Mouse (Mus musculus): ENCODE data around the gene Abat. TPM values are rescaled to one million over a fixed set of nuclear protein-coding genes. Genes with fewer than 3 reads are reported as not detected.

The Abat gene
- polyA plus RNA-seq, 1 experiment = 0.06 TPM

- Histone ChIP-seq H3K4me1 (ENCODE audit: control insufficient read depth) (peaks cover 11% of the 10 kb centered on the region), H3K4me3 (replicated peaks) (no peak overlapping the region), H3K9me3 (ENCODE audit: control insufficient read depth, low read length) (no peaks in the 10 kb centered on the region), H3K27me3 (ENCODE audit: control insufficient read depth) (no peaks in the 10 kb centered on the region), H3K36me3 (ENCODE audit: control insufficient read depth) (no peaks in the 10 kb centered on the region; the same call in 1 of the 2 replicates)
- no peak for TF ChIP-seq TAL1 (IDR thresholded peaks at IDR 0.05; ENCODE audit: low read length)
- TF ChIP-seq GATA1 (IDR thresholded peaks at IDR 0.05; ENCODE audit: low read length) = no peak
Measured at GRCm38 (mm10) chr16:8525877-8526276, 12.6 kb downstream of the Abat start.

- H3K4me1 ChIP-seq (ENCODE audit: control insufficient read depth) = peaks cover 11% of the 10 kb centered on the region
- no peaks in the 10 kb centered on the region for H3K9me3 ChIP-seq (ENCODE audit: control insufficient read depth, low read length)
- no peaks in the 10 kb centered on the region for H3K27me3 ChIP-seq (ENCODE audit: control insufficient read depth)
- no peak overlapping the region for H3K4me3 ChIP-seq (replicated peaks)
- TF ChIP-seq GATA1 (IDR thresholded peaks at IDR 0.05; ENCODE audit: low read length) (no peak), TAL1 (IDR thresholded peaks at IDR 0.05; ENCODE audit: low read length) (no peak)
- no peaks in the 10 kb centered on the region; the same call in 1 of the 2 replicates for H3K36me3 ChIP-seq (ENCODE audit: control insufficient read depth)
Measured at GRCm38 (mm10) chr16:8529389-8529788, 16.2 kb downstream of the Abat start.

GRCm38 (mm10) chr16:8530018-8530417, 16.8 kb downstream of the Abat start:
- H3K27me3 ChIP-seq (ENCODE audit: control insufficient read depth) = no peaks in the 10 kb centered on the region
- TF ChIP-seq TAL1 (IDR thresholded peaks at IDR 0.05; ENCODE audit: low read length) (no peak), GATA1 (IDR thresholded peaks at IDR 0.05; ENCODE audit: low read length) (no peak)

GRCm38 (mm10) chr16:8532461-8532860, 19.2 kb downstream of the Abat start:
- Histone ChIP-seq H3K9me3 (ENCODE audit: control insufficient read depth, low read length) (no peaks in the 10 kb centered on the region), H3K4me3 (replicated peaks) (no peak overlapping the region), H3K27me3 (ENCODE audit: control insufficient read depth) (no peaks in the 10 kb centered on the region), H3K36me3 (ENCODE audit: control insufficient read depth) (no peaks in the 10 kb centered on the region; the same call in 1 of the 2 replicates), H3K4me1 (ENCODE audit: control insufficient read depth) (peaks cover 6% of the 10 kb centered on the region)
- TF ChIP-seq GATA1 (IDR thresholded peaks at IDR 0.05; ENCODE audit: low read length) = no peak
- no peak for TF ChIP-seq TAL1 (IDR thresholded peaks at IDR 0.05; ENCODE audit: low read length)

More at GRCm38 (mm10) chr16:8530018-8530417, 16.8 kb downstream of the Abat start:
- H3K4me3 ChIP-seq (replicated peaks) = no peak overlapping the region
- H3K4me1 ChIP-seq (ENCODE audit: control insufficient read depth) = peaks cover 11% of the 10 kb centered on the region
- H3K9me3 ChIP-seq (ENCODE audit: control insufficient read depth, low read length) = no peaks in the 10 kb centered on the region
- H3K36me3 ChIP-seq (ENCODE audit: control insufficient read depth) = no peaks in the 10 kb centered on the region; the same call in 1 of the 2 replicates

GRCm38 (mm10) chr16:8532894-8533293, 19.7 kb downstream of the Abat start:
- no peak for TF ChIP-seq TAL1 (IDR thresholded peaks at IDR 0.05; ENCODE audit: low read length)
- no peak for TF ChIP-seq GATA1 (IDR thresholded peaks at IDR 0.05; ENCODE audit: low read length)
- H3K27me3 ChIP-seq (ENCODE audit: control insufficient read depth) = no peaks in the 10 kb centered on the region
- H3K36me3 ChIP-seq (ENCODE audit: control insufficient read depth) = no peaks in the 10 kb centered on the region; the same call in 1 of the 2 replicates

GRCm38 (mm10) chr16:8533477-8533876, 20.2 kb downstream of the Abat start:
- Histone ChIP-seq H3K9me3 (ENCODE audit: control insufficient read depth, low read length) (no peaks in the 10 kb centered on the region), H3K27me3 (ENCODE audit: control insufficient read depth) (no peaks in the 10 kb centered on the region), H3K4me3 (replicated peaks) (no peak overlapping the region), H3K4me1 (ENCODE audit: control insufficient read depth) (peaks cover 6% of the 10 kb centered on the region), H3K36me3 (ENCODE audit: control insufficient read depth) (no peaks in the 10 kb centered on the region; the same call in 1 of the 2 replicates)
- TF ChIP-seq TAL1 (IDR thresholded peaks at IDR 0.05; ENCODE audit: low read length) (no peak), GATA1 (IDR thresholded peaks at IDR 0.05; ENCODE audit: low read length) (no peak)

More at GRCm38 (mm10) chr16:8532894-8533293, 19.7 kb downstream of the Abat start:
- Histone ChIP-seq H3K4me3 (replicated peaks) (no peak overlapping the region), H3K4me1 (ENCODE audit: control insufficient read depth) (peaks cover 6% of the 10 kb centered on the region), H3K9me3 (ENCODE audit: control insufficient read depth, low read length) (no peaks in the 10 kb centered on the region)

- Histone ChIP-seq H3K4me3 (replicated peaks) (no peak overlapping the region), H3K9me3 (ENCODE audit: control insufficient read depth, low read length) (no peaks in the 10 kb centered on the region), H3K36me3 (ENCODE audit: control insufficient read depth) (no peaks in the 10 kb centered on the region; the same call in 1 of the 2 replicates), H3K4me1 (ENCODE audit: control insufficient read depth) (peaks cover 5% of the 10 kb centered on the region), H3K27me3 (ENCODE audit: control insufficient read depth) (no peaks in the 10 kb centered on the region)
- no peak for TF ChIP-seq TAL1 (IDR thresholded peaks at IDR 0.05; ENCODE audit: low read length)
- TF ChIP-seq GATA1 (IDR thresholded peaks at IDR 0.05; ENCODE audit: low read length) = no peak
Measured at GRCm38 (mm10) chr16:8534466-8535200, 21.4 kb downstream of the Abat start.

GRCm38 (mm10) chr16:8535411-8535810, 22.2 kb downstream of the Abat start:
- Histone ChIP-seq H3K4me1 (ENCODE audit: control insufficient read depth) (no peaks in the 10 kb centered on the region), H3K36me3 (ENCODE audit: control insufficient read depth) (no peaks in the 10 kb centered on the region; the same call in 1 of the 2 replicates), H3K27me3 (ENCODE audit: control insufficient read depth) (no peaks in the 10 kb centered on the region), H3K9me3 (ENCODE audit: control insufficient read depth, low read length) (no peaks in the 10 kb centered on the region), H3K4me3 (replicated peaks) (no peak overlapping the region)
- TF ChIP-seq TAL1 (IDR thresholded peaks at IDR 0.05; ENCODE audit: low read length) (no peak), GATA1 (IDR thresholded peaks at IDR 0.05; ENCODE audit: low read length) (no peak)

GRCm38 (mm10) chr16:8539150-8539865, 26.1 kb downstream of the Abat start:
- TF ChIP-seq GATA1 (IDR thresholded peaks at IDR 0.05; ENCODE audit: low read length) (no peak), TAL1 (IDR thresholded peaks at IDR 0.05; ENCODE audit: low read length) (no peak)
- H3K4me3 ChIP-seq (replicated peaks) = no peak overlapping the region
- H3K9me3 ChIP-seq (ENCODE audit: control insufficient read depth, low read length) = no peaks in the 10 kb centered on the region
- no peaks in the 10 kb centered on the region for H3K4me1 ChIP-seq (ENCODE audit: control insufficient read depth)
- H3K36me3 ChIP-seq (ENCODE audit: control insufficient read depth) = no peaks in the 10 kb centered on the region
- no peaks in the 10 kb centered on the region for H3K27me3 ChIP-seq (ENCODE audit: control insufficient read depth)

All from erythroblast, embryonic 14.5 days (primary cell).